Mouse (Mus musculus) limb, embryonic 14.5 days (tissue): ENCODE data around the gene Setd1b. TPM values are rescaled to one million over a fixed set of nuclear protein-coding genes. Genes with fewer than 3 reads are reported as not detected.

Experiments
- ATAC-seq: fragments of 200-750 bp; cut with Nextera tagmentation; 2 replicates; pipeline ENCODE4 v1.8.0; 2017; ENCODE audit warnings: low read depth, moderate number of reproducible peaks, moderate TSS enrichment; ENCODE audit not compliant: low FRiP score
- DNase-seq: peaks from one replicate; pipeline ENCODE4 v3.0.0-alpha.2; 2015; ENCODE audit warnings: low spot score
- H3K27ac ChIP-seq: fragments of 300-500 bp; sonication (generic); replicated peaks from 2 replicates; pipeline ENCODE4 v1.5.1; 2014; ENCODE audit warnings: low read depth, mild to moderate bottlenecking, low read length, moderate library complexity, mixed read lengths
- H3K27me3 ChIP-seq: fragments of 300-500 bp; sonication (generic); 2 replicates; pipeline ENCODE4 v1.6.1; 2014; ENCODE audit warnings: low read length, mixed read lengths; ENCODE audit not compliant: control insufficient read depth, insufficient read depth
- H3K36me3 ChIP-seq: fragments of 300-500 bp; sonication (generic); 2 replicates; pipeline ENCODE4 v1.6.1; 2014; ENCODE audit warnings: mild to moderate bottlenecking, low read length, moderate library complexity, mixed read lengths; ENCODE audit not compliant: control insufficient read depth, insufficient read depth
- H3K4me1 ChIP-seq: fragments of 300-500 bp; sonication (generic); 2 replicates; pipeline ENCODE4 v1.6.1; 2014; ENCODE audit warnings: antibody characterized with exemption, low read length, mixed read lengths; ENCODE audit not compliant: control insufficient read depth, insufficient read depth
- H3K4me2 ChIP-seq: fragments of 300-500 bp; sonication (generic); replicated peaks from 2 replicates; pipeline ENCODE4 v1.6.1; 2014; ENCODE audit warnings: low read depth, mild to moderate bottlenecking, low read length, moderate library complexity; ENCODE audit not compliant: severe bottlenecking
- H3K4me3 ChIP-seq: fragments of 300-500 bp; sonication (generic); replicated peaks from 2 replicates; pipeline ENCODE4 v1.5.1; 2014; ENCODE audit warnings: low read length
- H3K9ac ChIP-seq: fragments of 300-500 bp; sonication (generic); 2 replicates; pipeline ENCODE4 v1.6.1; 2014; ENCODE audit warnings: mild to moderate bottlenecking, low read depth, low read length, moderate library complexity; ENCODE audit not compliant: severe bottlenecking
- H3K9me3 ChIP-seq: fragments of 300-500 bp; sonication (generic); 2 replicates; pipeline ENCODE4 v1.6.1; 2016; ENCODE audit warnings: low read length; ENCODE audit not compliant: control insufficient read depth
- POLR2A ChIP-seq: fragments of 200-500 bp; IDR thresholded peaks from 2 replicates; pipeline ENCODE4 v1.8.0; 2012; ENCODE audit warnings: inconsistent platforms, mild to moderate bottlenecking, moderate library complexity, borderline replicate concordance; ENCODE audit not compliant: insufficient read depth, insufficient read length; ENCODE audit errors: extremely low read depth
- WGBS: fragments of 180-500 bp; shearing (Covaris S2); extraction: QIAGEN DNeasy Blood & Tissue Kit; methylation state at CpG from one replicate; pipeline ENCODE4 v1.1.7; 2014; 5-methylcytosine and 5-hydroxymethylcytosine counted together
- polyA plus RNA-seq, 2 experiments: library from polyadenylated mRNA; depleted of rRNA in 1 of 2; stranded (reverse) in 1 of 2; unstranded in 1 of 2; fragments of >200 nt; fragmentation: Nextera tagmentation in 1 of 2; extraction: Ambion mirVana in 1 of 2; gene quantifications; 2 replicates each; pipeline versions ENCODE4 v1.2.1 to v1.2.3; 2012 to 2014

Gene Setd1b
- polyA plus RNA-seq, 2 experiments = 11.7 to 15.0 TPM

GRCm38 (mm10) chr5:123133784-123134143 is 8.2 kb upstream of the Setd1b start:
- Histone ChIP-seq H3K36me3 (peaks cover 47% of the 10 kb centered on the region), H3K27me3 (no peaks in the 10 kb centered on the region), H3K4me3 (peak overlapping the region; percentile 93; the same call in 1 of the 2 replicates), H3K9me3 (no peaks in the 10 kb centered on the region), H3K4me2 (peak overlapping the region; percentile 100), H3K9ac (no peak overlapping the region), H3K27ac (peak overlapping the region; percentile 100), H3K4me1 (peaks cover 68% of the 10 kb centered on the region)
- peak; percentile 75 for DNase-seq
- peak; percentile 21 for ATAC-seq
- 12% methylated on average over 7 of the region's 7 CpGs for WGBS
- no peak for TF ChIP-seq POLR2A

- peak; percentile 68 for DNase-seq
- H3K36me3 ChIP-seq = peaks cover 42% of the 10 kb centered on the region
These were observed 7.7 kb upstream of the Setd1b start for GRCm38 (mm10) chr5:123134186-123134874.

GRCm38 (mm10) chr5:123134875-123135382 is 7.1 kb upstream of the Setd1b start:
- Histone ChIP-seq H3K36me3 (peaks cover 42% of the 10 kb centered on the region), H3K9me3 (no peaks in the 10 kb centered on the region), H3K27me3 (no peaks in the 10 kb centered on the region), H3K4me3 (peak overlapping the region; percentile 93), H3K4me2 (peak overlapping the region; percentile 100), H3K27ac (peak overlapping the region; percentile 100), H3K9ac (peak overlapping the region; percentile 99), H3K4me1 (peaks cover 68% of the 10 kb centered on the region)
- TF ChIP-seq POLR2A = no peak
- 32% methylated on average over 8 of the region's 8 CpGs for WGBS
- DNase-seq (no peak), ATAC-seq (no peak)

More at GRCm38 (mm10) chr5:123134186-123134874, 7.7 kb upstream of the Setd1b start:
- peak overlapping the region; percentile 100 for H3K4me2 ChIP-seq
- H3K4me1 ChIP-seq = peaks cover 68% of the 10 kb centered on the region
- H3K27me3 ChIP-seq = no peaks in the 10 kb centered on the region
- TF ChIP-seq POLR2A = no peak
- WGBS = 24% methylated on average over 13 of the region's 13 CpGs
- H3K9ac ChIP-seq = no peak overlapping the region
- H3K4me3 ChIP-seq = peak overlapping the region; percentile 93
- H3K27ac ChIP-seq = peak overlapping the region; percentile 100
- no peak for ATAC-seq
- H3K9me3 ChIP-seq = no peaks in the 10 kb centered on the region

- Histone ChIP-seq H3K9ac (peak overlapping the region; percentile 99), H3K4me1 (peaks cover 68% of the 10 kb centered on the region), H3K27me3 (no peaks in the 10 kb centered on the region), H3K4me2 (peak overlapping the region; percentile 100), H3K4me3 (peak overlapping the region; percentile 93), H3K36me3 (peaks cover 34% of the 10 kb centered on the region), H3K9me3 (no peaks in the 10 kb centered on the region), H3K27ac (peak overlapping the region; percentile 100)
- peak; percentile 72 for DNase-seq
- ATAC-seq = peak; percentile 1; the same call in 1 of the 2 replicates
- no peak for TF ChIP-seq POLR2A
- WGBS = 2% methylated on average over 28 of the region's 30 CpGs
These were observed 6.3 kb upstream of the Setd1b start for GRCm38 (mm10) chr5:123135471-123136360.
